Mouse (Mus musculus): ENCODE data around the gene Atg5. TPM values are rescaled to one million over a fixed set of nuclear protein-coding genes. Genes with fewer than 3 reads are reported as not detected.

The Atg5 gene
- polyA plus RNA-seq, 1 experiment, result 23.9 TPM

GRCm38 (mm10) chr10:44343351-44343750 is 75.2 kb downstream of the Atg5 start:
- Histone ChIP-seq H3K4me3 (ENCODE audit: insufficient read depth, low read length) (no peak overlapping the region), H3K27ac (ENCODE audit: insufficient read depth, low read length) (no peak overlapping the region), H3K4me1 (ENCODE audit: control insufficient read depth, insufficient read depth, low read length) (no peaks in the 10 kb centered on the region)
- TF ChIP-seq CTCF (IDR thresholded peaks at IDR 0.05; ENCODE audit: borderline replicate concordance, insufficient read depth, low read length) (no peak), POLR2A (IDR thresholded peaks at IDR 0.05; ENCODE audit: low read depth, low read length) (no peak)

DNA sequence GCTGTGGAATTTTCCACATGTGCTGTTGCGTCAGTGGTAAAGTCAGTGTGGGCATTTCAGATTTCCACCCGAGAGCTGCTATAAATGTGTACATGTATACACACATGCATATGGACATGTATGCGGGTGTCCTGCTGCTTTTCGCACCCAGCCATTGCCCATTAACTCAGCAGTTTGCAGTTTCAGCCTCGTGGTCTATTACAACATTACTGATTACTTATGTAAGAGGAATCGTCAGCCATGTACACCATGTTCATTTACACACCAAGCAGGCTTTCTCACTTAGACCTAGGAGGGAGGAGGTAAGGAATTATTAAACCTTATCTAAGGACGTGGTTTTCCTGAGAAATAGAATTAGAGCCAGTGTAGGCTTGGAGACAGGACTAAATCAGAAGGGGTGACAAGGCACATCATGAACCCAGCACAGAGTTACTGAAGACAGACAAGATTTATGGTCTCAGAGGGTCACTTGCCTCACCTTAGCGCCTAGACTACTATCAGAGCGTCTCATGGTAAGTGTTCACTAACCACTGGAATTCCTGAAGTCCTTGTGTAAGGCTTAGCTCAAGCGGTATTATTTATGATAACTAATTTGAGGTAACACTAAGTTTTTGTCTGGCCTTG is 79.5 kb downstream of the Atg5 start:
- no peak overlapping the region for H3K27ac ChIP-seq (ENCODE audit: insufficient read depth, low read length)
- no peak for TF ChIP-seq CTCF (IDR thresholded peaks at IDR 0.05; ENCODE audit: borderline replicate concordance, insufficient read depth, low read length)
- no peak for TF ChIP-seq POLR2A (IDR thresholded peaks at IDR 0.05; ENCODE audit: low read depth, low read length)

GRCm38 (mm10) chr10:44348474-44349415 is 80.6 kb downstream of the Atg5 start:
- Histone ChIP-seq H3K4me1 (ENCODE audit: control insufficient read depth, insufficient read depth, low read length) (no peaks in the 10 kb centered on the region), H3K27ac (ENCODE audit: insufficient read depth, low read length) (no peak overlapping the region), H3K4me3 (ENCODE audit: insufficient read depth, low read length) (no peak overlapping the region)
- TF ChIP-seq POLR2A (IDR thresholded peaks at IDR 0.05; ENCODE audit: low read depth, low read length) (no peak), CTCF (IDR thresholded peaks at IDR 0.05; ENCODE audit: borderline replicate concordance, insufficient read depth, low read length) (no peak)

More for the DNA sequence above, 79.5 kb downstream of the Atg5 start:
- no peak overlapping the region for H3K4me3 ChIP-seq (ENCODE audit: insufficient read depth, low read length)
- H3K4me1 ChIP-seq (ENCODE audit: control insufficient read depth, insufficient read depth, low read length), result no peaks in the 10 kb centered on the region

DNA sequence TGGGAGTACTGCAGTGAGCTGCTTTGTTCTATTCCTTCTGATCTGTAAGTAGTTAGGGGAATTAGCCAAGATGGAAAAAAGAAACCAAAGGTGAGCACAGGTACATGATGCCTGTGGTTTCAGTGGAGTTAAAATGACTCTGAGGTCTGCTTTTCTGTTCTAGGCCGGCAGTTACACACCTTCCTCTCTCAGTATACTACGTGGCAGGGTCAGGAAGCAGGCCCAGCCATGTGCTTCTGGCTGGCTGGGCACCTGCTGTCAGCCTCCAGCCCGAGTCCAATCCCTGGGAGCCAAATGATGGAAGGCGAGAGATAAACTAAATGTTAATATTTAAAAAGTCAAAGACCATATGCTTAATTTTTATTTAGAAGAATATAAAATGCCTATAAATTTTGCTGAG is 85.3 kb downstream of the Atg5 start:
- Histone ChIP-seq H3K4me3 (ENCODE audit: insufficient read depth, low read length) (no peak overlapping the region), H3K4me1 (ENCODE audit: control insufficient read depth, insufficient read depth, low read length) (0 out of 2 replicates have a peak, but pooled peaks cover 2% of the 10 kb centered on the region), H3K27ac (ENCODE audit: insufficient read depth, low read length) (no peak overlapping the region)
- TF ChIP-seq POLR2A (IDR thresholded peaks at IDR 0.05; ENCODE audit: low read depth, low read length), result no peak
- TF ChIP-seq CTCF (IDR thresholded peaks at IDR 0.05; ENCODE audit: borderline replicate concordance, insufficient read depth, low read length), result no peak

- H3K4me3 ChIP-seq (ENCODE audit: insufficient read depth, low read length), result no peak overlapping the region
- H3K4me1 ChIP-seq (ENCODE audit: control insufficient read depth, insufficient read depth, low read length), result 0 out of 2 replicates have a peak, but pooled peaks cover 2% of the 10 kb centered on the region
- no peak overlapping the region for H3K27ac ChIP-seq (ENCODE audit: insufficient read depth, low read length)
- TF ChIP-seq CTCF (IDR thresholded peaks at IDR 0.05; ENCODE audit: borderline replicate concordance, insufficient read depth, low read length) (no peak), POLR2A (IDR thresholded peaks at IDR 0.05; ENCODE audit: low read depth, low read length) (no peak)
Measured at GRCm38 (mm10) chr10:44354393-44354792, 86.2 kb downstream of the Atg5 start.

DNA sequence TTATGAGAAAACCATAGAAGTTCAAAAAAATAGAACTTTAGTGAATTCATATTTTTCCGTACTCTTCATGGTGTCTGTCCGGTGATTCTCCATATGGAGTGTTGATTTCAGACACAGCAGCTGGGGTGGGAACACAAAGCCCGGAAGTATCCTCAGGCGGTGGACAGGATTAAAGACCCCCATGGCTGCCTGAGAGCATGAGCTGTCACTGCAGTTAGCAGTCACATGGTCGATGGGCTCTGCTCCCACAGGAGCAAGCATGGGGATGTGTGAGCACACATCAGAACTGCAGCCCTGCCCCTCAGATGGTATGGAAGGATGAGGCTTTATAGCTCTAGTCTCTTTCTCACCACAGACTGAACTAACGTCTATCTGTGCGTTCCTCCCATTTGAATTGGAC is 87.1 kb downstream of the Atg5 start:
- Histone ChIP-seq H3K4me3 (ENCODE audit: insufficient read depth, low read length) (no peak overlapping the region), H3K4me1 (ENCODE audit: control insufficient read depth, insufficient read depth, low read length) (0 out of 2 replicates have a peak, but pooled peaks cover 2% of the 10 kb centered on the region), H3K27ac (ENCODE audit: insufficient read depth, low read length) (no peak overlapping the region)
- TF ChIP-seq POLR2A (IDR thresholded peaks at IDR 0.05; ENCODE audit: low read depth, low read length) (no peak), CTCF (IDR thresholded peaks at IDR 0.05; ENCODE audit: borderline replicate concordance, insufficient read depth, low read length) (no peak)

GRCm38 (mm10) chr10:44356625-44357024 is 88.5 kb downstream of the Atg5 start:
- H3K4me1 ChIP-seq (ENCODE audit: control insufficient read depth, insufficient read depth, low read length), result 0 out of 2 replicates have a peak, but pooled peaks cover 2% of the 10 kb centered on the region
- H3K27ac ChIP-seq (ENCODE audit: insufficient read depth, low read length), result no peak overlapping the region
- no peak overlapping the region for H3K4me3 ChIP-seq (ENCODE audit: insufficient read depth, low read length)
- TF ChIP-seq POLR2A (IDR thresholded peaks at IDR 0.05; ENCODE audit: low read depth, low read length) (no peak), CTCF (IDR thresholded peaks at IDR 0.05; ENCODE audit: borderline replicate concordance, insufficient read depth, low read length) (no peak)

GRCm38 (mm10) chr10:44357316-44357715 is 89.2 kb downstream of the Atg5 start:
- H3K4me1 ChIP-seq (ENCODE audit: control insufficient read depth, insufficient read depth, low read length), result 0 out of 2 replicates have a peak, but pooled peaks cover 2% of the 10 kb centered on the region
- H3K4me3 ChIP-seq (ENCODE audit: insufficient read depth, low read length), result no peak overlapping the region
- no peak overlapping the region for H3K27ac ChIP-seq (ENCODE audit: insufficient read depth, low read length)
- TF ChIP-seq CTCF (IDR thresholded peaks at IDR 0.05; ENCODE audit: borderline replicate concordance, insufficient read depth, low read length), result no peak
- TF ChIP-seq POLR2A (IDR thresholded peaks at IDR 0.05; ENCODE audit: low read depth, low read length), result no peak

DNA sequence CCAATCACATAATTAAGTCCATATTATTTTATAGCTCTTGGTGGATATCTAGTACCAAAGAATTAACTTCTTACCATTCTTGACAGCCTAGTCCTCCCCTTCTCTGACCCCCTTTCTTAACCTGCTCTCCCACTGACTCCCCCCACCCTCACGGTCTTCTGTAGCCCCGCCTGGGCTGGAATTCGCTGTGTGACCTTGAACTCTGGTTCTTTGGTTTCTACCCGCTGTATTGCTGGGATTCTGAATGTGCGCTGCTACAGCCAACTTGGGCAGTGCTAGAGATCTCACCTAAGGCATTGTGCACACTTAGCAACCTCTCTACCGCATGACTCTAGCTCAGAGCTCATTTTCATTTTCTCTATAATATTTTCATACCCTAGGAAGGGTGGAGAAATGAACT is 90.7 kb downstream of the Atg5 start:
- no peak for TF ChIP-seq CTCF (IDR thresholded peaks at IDR 0.05; ENCODE audit: borderline replicate concordance, insufficient read depth, low read length)
- H3K4me1 ChIP-seq (ENCODE audit: control insufficient read depth, insufficient read depth, low read length), result 0 out of 2 replicates have a peak, but pooled peaks cover 2% of the 10 kb centered on the region
- H3K4me3 ChIP-seq (ENCODE audit: insufficient read depth, low read length), result no peak overlapping the region
- H3K27ac ChIP-seq (ENCODE audit: insufficient read depth, low read length), result no peak overlapping the region

DNA sequence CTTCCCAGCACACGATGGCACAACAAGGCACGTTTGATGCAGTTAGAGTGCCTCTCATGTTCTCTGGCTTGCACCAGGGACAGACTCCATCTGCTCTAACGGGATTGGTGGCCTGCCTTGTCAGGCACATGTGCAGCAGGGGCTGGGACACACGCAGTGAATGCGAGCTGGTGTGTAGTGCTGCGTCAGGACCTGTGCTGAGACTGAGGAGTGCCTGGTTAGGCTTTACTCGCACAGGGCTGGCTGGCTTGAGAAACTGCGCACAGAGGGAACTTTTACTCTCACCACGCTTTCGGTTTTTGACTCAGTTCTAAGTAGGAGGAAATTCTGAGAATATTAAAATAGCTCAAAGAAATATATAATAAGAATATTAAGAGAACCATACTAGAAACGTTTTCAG is 92.5 kb downstream of the Atg5 start:
- no peak overlapping the region for H3K4me3 ChIP-seq (ENCODE audit: insufficient read depth, low read length)
- H3K27ac ChIP-seq (ENCODE audit: insufficient read depth, low read length), result no peak overlapping the region
- no peak for TF ChIP-seq CTCF (IDR thresholded peaks at IDR 0.05; ENCODE audit: borderline replicate concordance, insufficient read depth, low read length)
- no peak for TF ChIP-seq POLR2A (IDR thresholded peaks at IDR 0.05; ENCODE audit: low read depth, low read length)
- H3K4me1 ChIP-seq (ENCODE audit: control insufficient read depth, insufficient read depth, low read length), result 0 out of 2 replicates have a peak, but pooled peaks cover 2% of the 10 kb centered on the region

Data from embryonic fibroblast, embryonic 13.5 days (primary cell).